Comparison of ENCODE assay signal across 8 mouse cellular contexts in the genomic region with DNA sequence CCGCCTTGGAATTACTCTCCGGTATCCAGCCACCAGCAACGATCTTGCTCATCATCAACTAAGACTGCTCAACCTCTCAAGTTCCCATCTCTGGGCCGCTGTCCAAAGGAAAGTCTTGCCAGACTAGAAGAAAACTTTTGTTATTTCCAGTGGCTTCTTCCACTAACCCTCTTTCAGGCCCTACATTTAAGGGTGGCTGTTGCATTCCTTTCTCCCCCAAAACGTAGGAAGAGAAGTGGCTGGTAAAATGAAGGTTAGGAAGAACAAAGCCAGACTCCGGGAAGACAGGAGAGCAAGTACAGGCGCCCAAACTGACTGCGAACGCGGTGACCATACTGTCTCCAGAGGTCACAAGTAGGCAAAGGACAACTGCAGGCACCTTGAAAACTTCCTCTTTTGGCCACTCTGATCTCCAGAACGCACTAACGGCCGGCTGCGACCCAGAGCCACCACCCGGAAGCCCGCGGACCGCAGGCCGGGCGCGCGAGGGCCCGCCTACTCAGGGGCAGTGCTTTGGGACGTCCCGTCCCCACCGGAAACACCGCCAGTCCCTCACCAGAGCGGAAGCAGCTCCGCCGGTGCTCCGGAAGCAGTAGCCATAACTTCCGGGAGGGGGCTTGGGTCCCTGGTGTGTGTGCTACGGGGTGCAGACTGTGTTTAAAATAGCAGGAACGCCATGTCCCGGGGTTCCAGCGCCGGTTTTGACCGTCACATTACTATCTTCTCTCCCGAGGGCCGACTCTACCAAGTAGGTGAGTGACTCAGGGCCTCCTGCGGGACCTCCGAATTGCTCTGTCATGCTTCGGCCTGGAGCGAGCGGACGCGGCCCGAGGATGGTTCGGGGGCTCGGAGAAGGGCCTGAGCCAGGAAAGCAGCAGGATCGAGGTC. TPM values are rescaled to one million over a fixed set of nuclear protein-coding genes. Genes with fewer than 3 reads are reported as not detected.
DNase-seq lines count a peak whose midpoint lies in the region; ATAC-seq and TF ChIP-seq lines count a peak whose summit lies in the region.

No protein-coding gene starts in this region.

- peak overlapping the region; percentile 96 for H3K27ac ChIP-seq in embryonic facial prominence, embryonic 13.5 days
- H3K27ac ChIP-seq in heart, adult 2 months, result peak overlapping the region; percentile 97
- peak overlapping the region; percentile 94 for H3K27ac ChIP-seq in limb, embryonic 13.5 days
- H3K27ac ChIP-seq in midbrain, embryonic 16.5 days (ENCODE audit: low read length), result peak overlapping the region; percentile 91

- peak; percentile 96 for TF ChIP-seq POLR2A in heart, adult 2 months (IDR thresholded peaks at IDR 0.05; ENCODE audit: insufficient read depth, low read depth, low read length)

- peak overlapping the region; percentile 91 for H3K4me2 ChIP-seq in embryonic facial prominence, embryonic 13.5 days
- H3K4me2 ChIP-seq in limb, embryonic 13.5 days (replicated peaks), result peak overlapping the region; percentile 93
- H3K4me2 ChIP-seq in midbrain, embryonic 16.5 days (ENCODE audit: low read length), result peak overlapping the region; percentile 86

- under 1% methylated on average over 51 of the region's 51 CpGs for WGBS in embryonic facial prominence, embryonic 13.5 days
- WGBS in heart, adult 2 months, result 1% methylated on average over 51 of the region's 51 CpGs
- WGBS in limb, embryonic 13.5 days, result under 1% methylated on average over 51 of the region's 51 CpGs
- under 1% methylated on average over 51 of the region's 51 CpGs for WGBS in midbrain, embryonic 16.5 days

- peak; percentile 97 for ATAC-seq in embryonic facial prominence, embryonic 13.5 days (ENCODE audit: insufficient number of reproducible peaks, insufficient read depth, low FRiP score, low TSS enrichment, low read depth)
- ATAC-seq in limb, embryonic 13.5 days (ENCODE audit: low FRiP score, low read depth), result peak; percentile 99
- ATAC-seq in midbrain, embryonic 16.5 days, result peak; percentile 100

- H3K4me3 ChIP-seq in embryonic facial prominence, embryonic 13.5 days, result peak overlapping the region; percentile 95
- H3K4me3 ChIP-seq in heart, adult 2 months, result peak overlapping the region; percentile 90
- H3K4me3 ChIP-seq in limb, embryonic 13.5 days, result peak overlapping the region; percentile 97
- peak overlapping the region; percentile 98 for H3K4me3 ChIP-seq in midbrain, embryonic 16.5 days (ENCODE audit: low read depth, low read length)

- TF ChIP-seq EP300 in heart, adult 2 months (IDR thresholded peaks at IDR 0.05; ENCODE audit: insufficient read depth, low read depth, low read length), result peak; percentile 85; the same call in 1 of the 2 replicates

- peak; percentile 92 for DNase-seq in 3134 (ENCODE audit: extremely low read depth, insufficient read length, low spot score)
- peak; percentile 96 to 97 for DNase-seq in adrenal gland, postnatal 36 days
- peak; percentile 93 to 94 for DNase-seq in heart, adult 2 months
- peak; percentile 88 to 91 for DNase-seq in kidney, adult 8-10 months
- DNase-seq in spleen, postnatal 10 days (ENCODE audit: low spot score in 2 of 2), result peak; percentile 80 to 93

- H3K9me3 ChIP-seq in embryonic facial prominence, embryonic 13.5 days, result no peaks in the 10 kb centered on the region
- no peaks in the 10 kb centered on the region for H3K9me3 ChIP-seq in limb, embryonic 13.5 days
- no peaks in the 10 kb centered on the region for H3K9me3 ChIP-seq in midbrain, embryonic 16.5 days (replicated peaks; ENCODE audit: control insufficient read depth, low read length, poor library complexity, severe bottlenecking)

- no peaks in the 10 kb centered on the region for H3K27me3 ChIP-seq in embryonic facial prominence, embryonic 13.5 days
- H3K27me3 ChIP-seq in heart, adult 2 months (ENCODE audit: control insufficient read depth, insufficient read depth, low read length), result no peaks in the 10 kb centered on the region
- H3K27me3 ChIP-seq in limb, embryonic 13.5 days, result no peaks in the 10 kb centered on the region
- no peaks in the 10 kb centered on the region for H3K27me3 ChIP-seq in midbrain, embryonic 16.5 days (ENCODE audit: control insufficient read depth, insufficient read depth, low read depth, low read length)

- H3K79me2 ChIP-seq in heart, adult 2 months (replicated peaks; ENCODE audit: control insufficient read depth, insufficient read depth, low read length), result peaks cover 2% of the 10 kb centered on the region

- TF ChIP-seq CTCF in heart, adult 2 months (IDR thresholded peaks at IDR 0.05), result peak; percentile 45

- H3K36me3 ChIP-seq in embryonic facial prominence, embryonic 13.5 days, result peaks cover 15% of the 10 kb centered on the region
- H3K36me3 ChIP-seq in heart, adult 2 months (ENCODE audit: control insufficient read depth, insufficient read depth, low read length), result peaks cover 8% of the 10 kb centered on the region
- 0 out of 2 replicates have a peak, but pooled peaks cover 7% of the 10 kb centered on the region for H3K36me3 ChIP-seq in limb, embryonic 13.5 days
- H3K36me3 ChIP-seq in midbrain, embryonic 16.5 days (ENCODE audit: control insufficient read depth, insufficient read depth, low read length), result no peaks in the 10 kb centered on the region

- H3K4me1 ChIP-seq in embryonic facial prominence, embryonic 13.5 days, result peaks cover 10% of the 10 kb centered on the region
- peaks cover 2% of the 10 kb centered on the region for H3K4me1 ChIP-seq in heart, adult 2 months (ENCODE audit: control insufficient read depth, insufficient read depth, low read length)
- H3K4me1 ChIP-seq in limb, embryonic 13.5 days, result peaks cover 18% of the 10 kb centered on the region
- H3K4me1 ChIP-seq in midbrain, embryonic 16.5 days (ENCODE audit: control insufficient read depth, insufficient read depth, low read length), result peaks cover 17% of the 10 kb centered on the region

- intact Hi-C loops in heart, adult 2 months (cut with DNase I), result loop anchor here (1.0 to 2.0 kb wide), 2 partner anchors 48 to 94 kb away; a partner anchor contains a TSS

- H3K9ac ChIP-seq in embryonic facial prominence, embryonic 13.5 days, result peak overlapping the region; percentile 95
- peak overlapping the region; percentile 88 for H3K9ac ChIP-seq in heart, adult 2 months (ENCODE audit: low read depth, low read length)
- H3K9ac ChIP-seq in limb, embryonic 13.5 days, result peak overlapping the region; percentile 98
- peak overlapping the region; percentile 92 for H3K9ac ChIP-seq in midbrain, embryonic 16.5 days (ENCODE audit: low read depth, low read length)

RNA-seq across cellular contexts. Expression of a gene that starts 14.5 kb away (rescaled TPM):
- 100 to 1,000 TPM; 239 to 242 TPM for total RNA-seq in adrenal gland, postnatal 36 days (2021)
- 440 and 454 TPM in 2 replicates for polyA plus RNA-seq in embryonic facial prominence, embryonic 13.5 days (2015; fragmentation: Nextera tagmentation; extraction: Ambion mirVana)
- total RNA-seq in heart, adult 2 months (2021), result 100 to 1,000 TPM; 140 to 163 TPM
- 70.9 and 117 TPM in 2 replicates for polyA plus RNA-seq in heart, adult 2 months (2012; rRNA removed)
- 461 and 482 TPM in 2 replicates for polyA plus RNA-seq in limb, embryonic 13.5 days (2015; fragmentation: Nextera tagmentation; extraction: Ambion mirVana)
- 401 and 405 TPM in 2 replicates for polyA plus RNA-seq in midbrain, embryonic 16.5 days (2015; fragmentation: Nextera tagmentation; extraction: Ambion mirVana)

Comparison
In these comparisons a context has a peak if more than half of its experiments do, and no peak if none do; other contexts are left out.
1. Peak in every context shown above with its lines: DNase-seq, ATAC-seq, H3K4me3 ChIP-seq and H3K27ac ChIP-seq.